Mouse (Mus musculus): ENCODE data around the gene Uvrag.

DNA sequence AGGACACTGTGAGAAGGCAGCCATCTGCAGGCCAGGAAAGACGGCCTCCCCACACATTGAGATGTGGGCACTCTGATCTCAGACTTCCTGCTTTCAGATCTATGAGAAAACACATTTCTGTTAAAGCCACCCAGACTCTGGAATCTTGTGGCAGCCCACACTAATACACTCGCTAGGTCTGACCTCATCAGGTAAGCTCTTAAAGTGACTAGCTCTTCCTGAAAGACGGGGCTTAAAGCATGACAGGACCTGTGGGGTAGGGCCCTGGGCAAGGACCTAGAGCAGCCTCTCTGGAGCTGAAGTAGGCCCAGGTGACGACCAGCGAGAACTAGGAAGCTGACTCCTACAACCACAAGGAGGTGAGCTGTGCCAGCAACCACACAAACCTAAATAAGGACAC is 113.8 kb downstream of the Uvrag start:
- no peak for TF ChIP-seq CTCF (IDR thresholded peaks at IDR 0.05; ENCODE audit: low read depth, low read length)
- no peak for TF ChIP-seq POLR2A (IDR thresholded peaks at IDR 0.05; ENCODE audit: extremely low read depth, insufficient read depth, low read length)
